Comparison of ENCODE assay signal across 11 mouse cellular contexts in genomic region chr6:32179346-32180011, GRCm38 (mm10).
A peak's percentile ranks its signal among the peaks of the same experiment; 100 is the strongest.
DNase-seq lines count a peak whose midpoint lies in the region; ATAC-seq and TF ChIP-seq lines count a peak whose summit lies in the region.
"Had no signal": no experiment of that assay in that cellular context is flagged by ENCODE, and none has a peak within 500 bp of the region (broad histone marks: within the 10 kb centered on the region; RNA-seq: fewer than 3 reads in every experiment).

No protein-coding gene starts in this region.

- H3K4me1 ChIP-seq in kidney, adult 2 months (ENCODE audit: control insufficient read depth, insufficient read depth, low read length) = no peaks in the 10 kb centered on the region
- peaks cover 34% of the 10 kb centered on the region for H3K4me1 ChIP-seq in embryonic facial prominence, embryonic 10.5 days
- H3K4me1 ChIP-seq in neural tube, embryonic 11.5 days (ENCODE audit: control insufficient read depth, insufficient read depth, low read length) = peaks cover 2% of the 10 kb centered on the region; the same call in 1 of the 2 replicates
- H3K4me1 ChIP-seq in thymus, adult 2 months (replicated peaks; ENCODE audit: control insufficient read depth, insufficient read depth, low read length) = no peaks in the 10 kb centered on the region

- ATAC-seq in neural tube, embryonic 11.5 days (ENCODE audit: insufficient read depth, low FRiP score, low TSS enrichment) = no peak

- WGBS in kidney, adult 2 months = 90% methylated on average over 2 of the region's 2 CpGs
- 62% methylated on average over 2 of the region's 2 CpGs for WGBS in embryonic facial prominence, embryonic 10.5 days
- 85% methylated on average over 2 of the region's 2 CpGs for WGBS in neural tube, embryonic 11.5 days
- 97% methylated on average over 2 of the region's 2 CpGs for WGBS in thymus, adult 2 months

- TF ChIP-seq POLR2A in kidney, adult 2 months (IDR thresholded peaks at IDR 0.05; ENCODE audit: low read depth, low read length) = no peak
- no peak for TF ChIP-seq POLR2A in thymus, adult 2 months (IDR thresholded peaks at IDR 0.05; ENCODE audit: control insufficient read depth, extremely low read depth, insufficient read depth, low read length, poor library complexity)

- no peak overlapping the region for H3K4me3 ChIP-seq in kidney, adult 2 months (ENCODE audit: insufficient read depth, low read depth, low read length)
- no peak overlapping the region for H3K4me3 ChIP-seq in embryonic facial prominence, embryonic 10.5 days
- H3K4me3 ChIP-seq in neural tube, embryonic 11.5 days (ENCODE audit: low read depth, low read length) = no peak overlapping the region
- no peak overlapping the region for H3K4me3 ChIP-seq in thymus, adult 2 months (ENCODE audit: control insufficient read depth, insufficient read depth, low read length)
- H3K4me3 ChIP-seq: left cerebral cortex, adult 2 months had no signal

- DNase-seq in kidney, adult 2 months = peak; percentile 14
- DNase-seq in kidney, adult 8-10 months = no peak
- DNase-seq in embryonic facial prominence, embryonic 10.5 days (ENCODE audit: low spot score) = peak; percentile 86
- DNase-seq in heart, postnatal 25 days (ENCODE audit: low spot score) = peak; percentile 12
- DNase-seq in neural tube, embryonic 11.5 days (ENCODE audit: low spot score) = peak; percentile 34
- DNase-seq in thymus, adult 2 months = no peak
- no peak for DNase-seq in kidney, postnatal 25 days
- DNase-seq in kidney, postnatal 14 days = no peak
- DNase-seq: adrenal gland, postnatal 36 days; right cerebral cortex, postnatal 14 days had no signal

- no peak overlapping the region for H3K4me2 ChIP-seq in neural tube, embryonic 11.5 days (ENCODE audit: low read depth)

- H3K36me3 ChIP-seq in kidney, adult 2 months (ENCODE audit: control insufficient read depth, insufficient read depth, low read length) = no peaks in the 10 kb centered on the region
- H3K36me3 ChIP-seq in embryonic facial prominence, embryonic 10.5 days (replicated peaks) = no peaks in the 10 kb centered on the region
- H3K36me3 ChIP-seq in neural tube, embryonic 11.5 days (ENCODE audit: control insufficient read depth, insufficient read depth, low read length) = no peaks in the 10 kb centered on the region
- H3K36me3 ChIP-seq in thymus, adult 2 months (ENCODE audit: control insufficient read depth, insufficient read depth, low read length) = no peaks in the 10 kb centered on the region

- intact Hi-C loops in heart, postnatal 25 days (cut with DNase I) = no loop called here

- H3K27ac ChIP-seq in kidney, adult 2 months (ENCODE audit: insufficient read depth, low read depth, low read length) = no peak overlapping the region
- H3K27ac ChIP-seq in embryonic facial prominence, embryonic 10.5 days (replicated peaks) = peak overlapping the region; percentile 49
- H3K27ac ChIP-seq in neural tube, embryonic 11.5 days (ENCODE audit: low read depth, low read length) = no peak overlapping the region
- H3K27ac ChIP-seq in thymus, adult 2 months (ENCODE audit: control insufficient read depth, insufficient read depth, low read length) = no peak overlapping the region
- H3K27ac ChIP-seq: left cerebral cortex, adult 2 months had no signal

- H3K9ac ChIP-seq in neural tube, embryonic 11.5 days (ENCODE audit: low read length) = no peak overlapping the region

- no peaks in the 10 kb centered on the region for H3K27me3 ChIP-seq in kidney, adult 2 months (replicated peaks; ENCODE audit: control insufficient read depth, insufficient read depth, low read length)
- H3K27me3 ChIP-seq in embryonic facial prominence, embryonic 10.5 days (replicated peaks; ENCODE audit: low read depth, poor library complexity, severe bottlenecking) = peaks cover 11% of the 10 kb centered on the region; the same call in 1 of the 2 replicates
- no peaks in the 10 kb centered on the region for H3K27me3 ChIP-seq in neural tube, embryonic 11.5 days (ENCODE audit: control insufficient read depth, insufficient read depth, low read length)
- H3K27me3 ChIP-seq in thymus, adult 2 months (ENCODE audit: control insufficient read depth, insufficient read depth, low read length) = no peaks in the 10 kb centered on the region

- H3K9me3 ChIP-seq in embryonic facial prominence, embryonic 10.5 days = no peaks in the 10 kb centered on the region
- no peaks in the 10 kb centered on the region for H3K9me3 ChIP-seq in neural tube, embryonic 11.5 days (ENCODE audit: control insufficient read depth, low read length)

- TF ChIP-seq CTCF in kidney, adult 2 months (conservative IDR thresholded peaks at IDR 0.05; ENCODE audit: insufficient read depth, insufficient read length, low read depth, low read length) = no peak
- TF ChIP-seq CTCF in thymus, adult 2 months (IDR thresholded peaks at IDR 0.05; ENCODE audit: borderline replicate concordance, control insufficient read depth, extremely low read depth, insufficient read depth, low read length, poor library complexity) = no peak

Comparison
In these comparisons a context has a peak if more than half of its experiments do, and no peak if none do; other contexts are left out.
1. DNase-seq: peak in kidney, adult 2 months (single experiment), embryonic facial prominence, embryonic 10.5 days (single experiment), heart, postnatal 25 days (single experiment) and neural tube, embryonic 11.5 days (single experiment); none in kidney, adult 8-10 months (0 of 2), thymus, adult 2 months (single experiment), kidney, postnatal 25 days (0 of 2) and kidney, postnatal 14 days (single experiment).